Mouse (Mus musculus): ENCODE measurements around the gene Isg20l2.
"Not testable (repeated sequence)": the region's sequence is repeated elsewhere in the genome, so short reads cannot be mapped to it uniquely, and the experiment has no call there.

Gene Isg20l2

GRCm38 (mm10) chr3:87930078-87930795 is at the start of gene Isg20l2, which contains the start of gene Rrnad1:
TSS of gene Isg20l2 (plus strand) at chr3:87930314.
TSS of gene Rrnad1 (minus strand) at chr3:87930717.
- peak; percentile 97 for DNase-seq (ENCODE audit: low spot score in 2 of 2)

GRCm38 (mm10) chr3:87884291-87884690 is 45.8 kb upstream of the Isg20l2 start:
- no peak for DNase-seq (ENCODE audit: low spot score in 2 of 2)

- DNase-seq (ENCODE audit: low spot score in 2 of 2): peak in 1 of 2 experiments; percentile 18
These were observed 45.3 kb upstream of the Isg20l2 start for GRCm38 (mm10) chr3:87884708-87885251.

GRCm38 (mm10) chr3:87885281-87886003 is 44.7 kb upstream of the Isg20l2 start, which contains the start of gene Prcc:
TSS of gene Prcc (minus strand) at chr3:87885608.
- DNase-seq (ENCODE audit: low spot score in 2 of 2): peak; percentile 91 to 99

GRCm38 (mm10) chr3:87886004-87886365 is 44.1 kb upstream of the Isg20l2 start:
- no peak for DNase-seq (ENCODE audit: low spot score in 2 of 2)

GRCm38 (mm10) chr3:87886416-87886815 is 43.7 kb upstream of the Isg20l2 start:
- no peak for DNase-seq (ENCODE audit: low spot score in 2 of 2)

- DNase-seq (ENCODE audit: low spot score in 2 of 2): not testable (repeated sequence)
These were observed 42.7 kb upstream of the Isg20l2 start for GRCm38 (mm10) chr3:87887400-87887799.

- DNase-seq (ENCODE audit: low spot score in 2 of 2): no peak
These were observed 38.6 kb upstream of the Isg20l2 start for GRCm38 (mm10) chr3:87891481-87891880.

- no peak for DNase-seq (ENCODE audit: low spot score in 2 of 2)
These were observed 36.7 kb upstream of the Isg20l2 start for GRCm38 (mm10) chr3:87893367-87893905.

- no peak for DNase-seq (ENCODE audit: low spot score in 2 of 2)
These were observed 30.8 kb upstream of the Isg20l2 start for GRCm38 (mm10) chr3:87899266-87899665.

- no peak for DNase-seq (ENCODE audit: low spot score in 2 of 2)
These were observed 30.3 kb upstream of the Isg20l2 start for GRCm38 (mm10) chr3:87899776-87900175.

- DNase-seq (ENCODE audit: low spot score in 2 of 2): no peak
These were observed 29.0 kb upstream of the Isg20l2 start for GRCm38 (mm10) chr3:87901036-87901624.

GRCm38 (mm10) chr3:87901959-87902358 is 28.2 kb upstream of the Isg20l2 start:
- DNase-seq (ENCODE audit: low spot score in 2 of 2): not testable (repeated sequence)

GRCm38 (mm10) chr3:87903821-87904220 is 26.3 kb upstream of the Isg20l2 start:
- no peak for DNase-seq (ENCODE audit: low spot score in 2 of 2)

- DNase-seq (ENCODE audit: low spot score in 2 of 2): peak; percentile 90 to 91
These were observed 24.1 kb upstream of the Isg20l2 start, which contains the start of gene Hdgf for GRCm38 (mm10) chr3:87905880-87906485. TSS of gene Hdgf (plus strand) at chr3:87906321.

GRCm38 (mm10) chr3:87906601-87906980 is 23.5 kb upstream of the Isg20l2 start:
- no peak for DNase-seq (ENCODE audit: low spot score in 2 of 2)

GRCm38 (mm10) chr3:87906981-87907857 is 22.9 kb upstream of the Isg20l2 start:
- DNase-seq (ENCODE audit: low spot score in 2 of 2): no peak

- no peak for DNase-seq (ENCODE audit: low spot score in 2 of 2)
These were observed 22.2 kb upstream of the Isg20l2 start for GRCm38 (mm10) chr3:87907906-87908305.

- no peak for DNase-seq (ENCODE audit: low spot score in 2 of 2)
These were observed 20.7 kb upstream of the Isg20l2 start for GRCm38 (mm10) chr3:87909381-87909780.

- no peak for DNase-seq (ENCODE audit: low spot score in 2 of 2)
These were observed 20.2 kb upstream of the Isg20l2 start for GRCm38 (mm10) chr3:87909874-87910273.
